Comparison of ENCODE assay signal across 9 mouse cellular contexts in the genomic region with DNA sequence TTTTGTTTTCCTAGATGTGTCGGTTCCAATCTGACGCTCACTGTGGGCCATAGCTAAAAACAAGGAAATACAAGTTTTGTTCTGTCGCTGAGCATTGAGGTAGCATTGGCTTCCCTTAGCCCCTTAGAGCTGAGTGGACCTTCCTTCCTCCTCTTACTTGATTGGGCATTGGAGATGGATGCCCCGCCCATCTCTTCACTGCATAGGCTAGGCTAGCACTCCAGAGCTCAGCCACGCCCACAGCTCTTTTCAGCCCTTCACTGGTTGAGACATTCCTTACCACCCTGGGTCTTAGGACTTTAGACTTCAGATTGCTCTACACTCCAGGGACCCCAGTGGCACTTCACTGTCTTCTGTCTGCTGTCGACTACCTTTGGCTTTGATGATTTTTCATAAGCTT.
DNase-seq lines count a peak whose midpoint lies in the region; ATAC-seq and TF ChIP-seq lines count a peak whose summit lies in the region.
"Had no signal": no experiment of that assay in that cellular context is flagged by ENCODE, and none has a peak within 500 bp of the region (broad histone marks: within the 10 kb centered on the region; RNA-seq: fewer than 3 reads in every experiment).

No protein-coding gene starts in this region.

- WGBS in forebrain, postnatal 0 days, result 15% methylated on average over 6 of the region's 6 CpGs
- 22% methylated on average over 6 of the region's 6 CpGs for WGBS in kidney, embryonic 15.5 days

- peak; percentile 81 for ATAC-seq in forebrain, postnatal 0 days
- ATAC-seq in kidney, embryonic 15.5 days (replicated peaks; ENCODE audit: low FRiP score), result peak; percentile 76

- no peaks in the 10 kb centered on the region for H3K27me3 ChIP-seq in forebrain, postnatal 0 days (ENCODE audit: insufficient read depth, low read length)
- no peaks in the 10 kb centered on the region for H3K27me3 ChIP-seq in kidney, embryonic 15.5 days
- H3K27me3 ChIP-seq in splenic B cell, adult 2 months (ENCODE audit: control insufficient read depth, insufficient read depth, low read length, poor library complexity, severe bottlenecking), result no peaks in the 10 kb centered on the region

- H3K4me2 ChIP-seq in forebrain, postnatal 0 days (ENCODE audit: low read depth), result peak overlapping the region; percentile 16; the same call in 1 of the 2 replicates
- peak overlapping the region; percentile 50 for H3K4me2 ChIP-seq in kidney, embryonic 15.5 days

- no peaks in the 10 kb centered on the region for H3K4me1 ChIP-seq in forebrain, postnatal 0 days (ENCODE audit: insufficient read depth)
- H3K4me1 ChIP-seq in kidney, embryonic 15.5 days, result peaks cover 53% of the 10 kb centered on the region

- H3K9ac ChIP-seq in forebrain, postnatal 0 days, result no peak overlapping the region
- H3K9ac ChIP-seq in kidney, embryonic 15.5 days, result no peak overlapping the region

- no peak overlapping the region for H3K4me3 ChIP-seq in forebrain, postnatal 0 days (ENCODE audit: low read depth, low read length)
- peak overlapping the region; percentile 7 for H3K4me3 ChIP-seq in kidney, embryonic 15.5 days (replicated peaks)

- H3K27ac ChIP-seq in forebrain, postnatal 0 days (ENCODE audit: low read depth, low read length), result no peak overlapping the region
- peak overlapping the region; percentile 71 for H3K27ac ChIP-seq in kidney, embryonic 15.5 days

- TF ChIP-seq CTCF in forebrain, postnatal 0 days (IDR thresholded peaks at IDR 0.05; ENCODE audit: low read depth), result no peak

- peak; percentile 19 for DNase-seq in kidney, adult 18-20 months
- DNase-seq in kidney, adult 11 months, result no peak
- no peak for DNase-seq in forebrain, postnatal 0 days
- DNase-seq in lung, postnatal 25 days (ENCODE audit: low spot score), result peak; percentile 80
- peak; percentile 69 for DNase-seq in splenic B cell, adult 2 months (ENCODE audit: low read depth, low spot score)
- no peak for DNase-seq in layer of hippocampus, postnatal 25 days (ENCODE audit: extremely low spot score in 1 of 2, low spot score in 1 of 2)
- DNase-seq in left cerebral cortex, adult 11 months (ENCODE audit: low spot score), result no peak

- no peaks in the 10 kb centered on the region for H3K36me3 ChIP-seq in forebrain, postnatal 0 days (ENCODE audit: insufficient read depth)
- H3K36me3 ChIP-seq in kidney, embryonic 15.5 days, result no peaks in the 10 kb centered on the region
- H3K36me3 ChIP-seq in splenic B cell, adult 2 months (ENCODE audit: control insufficient read depth, insufficient read depth, low read length, poor library complexity, severe bottlenecking), result no peaks in the 10 kb centered on the region
- H3K36me3 ChIP-seq: G1E had no signal

- H3K9me3 ChIP-seq in forebrain, postnatal 0 days (ENCODE audit: low read length), result no peaks in the 10 kb centered on the region
- no peaks in the 10 kb centered on the region for H3K9me3 ChIP-seq in kidney, embryonic 15.5 days (replicated peaks)

Comparison
In these comparisons a context has a peak if more than half of its experiments do, and no peak if none do; other contexts are left out.
1. DNase-seq: peak in kidney, adult 18-20 months (single experiment), lung, postnatal 25 days (single experiment) and splenic B cell, adult 2 months (single experiment); none in kidney, adult 11 months (single experiment), forebrain, postnatal 0 days (single experiment), layer of hippocampus, postnatal 25 days (0 of 2) and left cerebral cortex, adult 11 months (single experiment).